Mouse (Mus musculus): ENCODE measurements around the gene Abt1.

- TF ChIP-seq CTCF (IDR thresholded peaks at IDR 0.05; ENCODE audit: borderline replicate concordance, insufficient read depth, low read length) = no peak
- TF ChIP-seq POLR2A (IDR thresholded peaks at IDR 0.05; ENCODE audit: low read depth, low read length) = no peak
Observed at GRCm38 (mm10) chr13:23426922-23427321, 3.3 kb upstream of the Abt1 start.

Measured in embryonic fibroblast, embryonic 13.5 days (primary cell).